Mouse (Mus musculus) left cerebral cortex, adult 8-10 months (tissue): ENCODE data around the gene Rdh12. TPM values are rescaled to one million over a fixed set of nuclear protein-coding genes. Genes with fewer than 3 reads are reported as not detected.
"Not testable (repeated sequence)": the region's sequence is repeated elsewhere in the genome, so short reads cannot be mapped to it uniquely, and the experiment has no call there.

Source experiments
- DNase-seq, 2 experiments: peaks; one replicate each; pipeline ENCODE4 v3.0.0; 2022; ENCODE audit warnings: low spot score in 2 of 2
- total RNA-seq, 4 experiments: library from RNA; stranded (reverse); gene quantifications; 2 replicates each; pipeline ENCODE4 v1.2.4; 2022

The Rdh12 gene
- 1 to 10 TPM; 1.4 to 2.7 (median 2.2) TPM for total RNA-seq

DNA sequence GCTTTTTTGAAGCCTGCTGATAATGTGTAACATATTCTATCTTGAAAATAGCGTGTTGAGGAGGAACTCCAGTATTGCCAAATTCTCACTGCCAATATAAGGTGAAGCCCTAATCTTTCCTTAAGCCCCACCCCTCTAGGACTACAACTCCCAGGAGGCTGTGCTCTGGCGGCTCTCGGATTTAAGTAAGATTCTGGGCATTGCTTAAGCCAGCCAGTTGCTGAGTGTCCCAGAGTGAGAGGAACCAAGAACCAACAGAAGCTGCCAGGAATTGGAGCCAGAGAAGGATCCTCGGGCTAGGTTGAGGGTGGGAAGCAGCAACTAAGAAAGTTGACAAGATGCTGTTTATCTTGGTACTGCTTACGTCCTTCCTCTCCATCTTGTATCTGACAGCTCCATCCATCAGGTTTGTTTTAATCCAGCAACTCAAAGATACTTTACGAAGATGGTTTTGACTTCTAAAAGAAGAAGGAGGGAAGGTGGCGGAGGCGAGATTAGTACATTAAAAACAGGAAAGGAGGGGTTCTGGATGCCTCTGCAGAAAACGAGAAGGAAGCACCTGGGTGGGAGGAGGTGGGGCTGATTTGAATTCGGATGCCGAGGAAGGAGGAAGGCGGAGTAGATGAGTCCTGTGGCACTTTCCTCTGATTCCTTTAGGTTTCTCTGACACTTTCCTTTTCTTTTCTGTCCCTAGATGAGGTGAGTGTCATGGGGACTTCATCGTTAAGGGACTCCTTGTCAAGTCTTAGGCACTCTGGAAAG is at the start of gene Rdh12:
Rdh12 (plus strand) TSS at position 212 of the 762 bp plus-strand sequence.
- peak in 1 of 2 experiments; percentile 28 for DNase-seq

GRCm38 (mm10) chr12:79162876-79163275 is 45.8 kb upstream of the Rdh12 start:
- DNase-seq, result no peak

GRCm38 (mm10) chr12:79169173-79169572 is 39.5 kb upstream of the Rdh12 start:
- no peak for DNase-seq

DNA sequence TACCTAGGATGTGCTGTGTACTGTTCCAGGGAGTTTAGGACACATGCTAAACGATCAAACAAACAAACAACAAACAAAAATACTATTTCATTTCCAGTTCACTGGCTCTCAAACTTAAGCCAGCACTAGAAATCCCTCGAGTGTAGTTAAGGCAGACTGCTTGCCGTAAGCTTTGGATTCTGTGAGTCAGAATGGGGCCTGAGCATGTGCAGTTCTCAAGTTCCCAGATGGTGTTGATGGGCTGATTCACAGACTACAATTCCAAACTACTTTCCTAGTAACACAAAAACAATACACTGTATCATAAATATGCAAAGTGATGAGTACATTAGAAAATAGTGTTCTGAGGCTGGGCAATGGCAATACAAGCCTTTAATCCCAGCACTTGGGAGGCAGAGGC is 38.3 kb upstream of the Rdh12 start:
- no peak for DNase-seq

DNA sequence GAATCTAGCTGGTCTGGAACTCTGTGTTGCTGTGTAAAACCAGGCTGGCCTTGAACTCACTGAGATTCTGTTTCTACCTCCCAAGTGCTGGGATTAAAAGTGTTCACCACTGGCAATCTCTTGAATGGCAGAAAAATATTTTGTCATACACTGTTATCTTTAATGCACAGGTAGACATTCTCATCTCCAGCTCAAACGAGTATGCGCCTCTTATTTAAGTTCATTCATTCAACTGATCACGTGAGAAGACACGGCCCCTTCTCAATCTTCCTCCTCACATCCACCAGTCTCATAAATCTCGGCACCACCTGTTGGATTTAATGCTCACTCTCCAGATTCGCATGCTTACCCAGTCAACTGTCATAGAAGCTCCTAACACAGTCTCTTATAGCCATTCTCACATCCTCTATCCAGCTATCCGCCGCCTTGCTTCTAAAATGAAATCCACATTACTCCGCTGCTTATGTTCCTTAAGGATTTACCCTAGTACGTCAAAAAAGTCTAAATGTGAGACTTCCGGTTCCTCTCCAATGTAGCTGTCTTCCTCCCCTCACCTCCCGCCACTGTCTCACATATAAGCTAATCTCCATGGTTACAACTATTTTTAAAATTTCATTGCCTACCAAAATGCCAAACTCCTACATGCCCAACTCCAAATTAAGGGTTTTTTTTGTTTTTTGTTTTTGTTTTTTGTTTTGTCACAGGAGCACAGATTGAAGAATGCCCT is 37.3 kb upstream of the Rdh12 start:
- peak in 1 of 2 experiments; percentile 29 for DNase-seq

GRCm38 (mm10) chr12:79172019-79172941 is 36.4 kb upstream of the Rdh12 start, which contains the start of gene Vti1b:
Gene Vti1b, minus strand, starts transcription at chr12:79172667.
- peak; percentile 93 for DNase-seq

- no peak for DNase-seq
Observed at GRCm38 (mm10) chr12:79173721-79174120, 35.0 kb upstream of the Rdh12 start.

DNA sequence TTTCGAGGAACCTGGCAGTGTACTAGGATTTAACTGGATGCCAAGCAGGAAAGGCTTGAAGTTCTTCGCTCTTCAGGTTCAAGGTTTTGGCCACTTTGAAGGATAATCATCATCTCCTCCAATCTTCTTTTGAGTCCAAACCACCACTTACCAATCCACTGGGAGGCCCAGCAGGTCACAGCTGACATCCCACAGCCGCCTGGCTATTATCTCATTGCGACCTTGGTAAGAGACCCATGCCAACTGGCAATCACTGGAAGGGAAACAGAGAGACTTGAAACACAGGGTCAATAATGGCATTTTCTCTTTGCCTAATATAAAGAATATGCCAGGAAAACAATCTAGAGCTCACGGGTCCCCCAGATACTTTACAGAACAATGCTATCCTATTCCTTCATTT is 32.7 kb upstream of the Rdh12 start:
- DNase-seq, result no peak

- not testable (repeated sequence) for DNase-seq
Observed at GRCm38 (mm10) chr12:79185160-79185559, 23.6 kb upstream of the Rdh12 start.

DNA sequence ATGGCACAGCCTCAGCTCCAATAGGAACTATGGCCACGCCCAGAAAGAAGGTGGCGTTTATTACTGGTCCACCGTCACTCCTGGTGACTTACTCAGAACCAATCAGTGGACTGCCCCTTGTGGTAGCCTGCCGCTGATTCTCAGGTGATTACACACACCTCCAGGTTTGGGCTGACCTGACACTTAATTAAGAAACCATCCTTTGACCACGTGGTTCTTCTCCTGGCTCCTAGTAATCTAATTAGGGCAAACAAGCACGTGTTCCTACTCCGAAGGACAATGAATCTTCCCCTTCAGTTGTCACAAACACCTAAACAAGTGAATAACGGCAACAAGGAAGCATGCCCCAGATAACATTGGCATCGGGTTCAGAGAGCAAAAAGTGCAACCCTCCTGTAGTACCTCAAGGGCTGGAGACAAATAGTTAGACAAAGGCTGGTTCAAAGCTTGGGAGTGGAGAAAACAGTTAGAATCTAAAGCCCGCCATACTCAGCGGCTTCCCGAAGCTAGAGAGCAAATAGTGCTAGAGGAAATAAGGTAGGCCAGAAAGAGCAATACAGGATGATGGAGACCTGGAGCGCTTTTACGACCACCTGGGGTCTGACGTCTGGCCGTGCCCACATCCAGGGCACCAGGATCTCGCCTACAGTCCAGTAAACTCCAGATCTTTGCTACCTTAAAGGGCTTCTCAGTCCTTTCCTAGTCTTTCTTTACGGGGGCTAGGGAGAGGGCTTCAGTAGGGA is 17.6 kb upstream of the Rdh12 start:
- DNase-seq, result peak in 1 of 2 experiments; percentile 73

- DNase-seq, result peak; percentile 56
Observed at GRCm38 (mm10) chr12:79191701-79192100, 17.0 kb upstream of the Rdh12 start.

DNA sequence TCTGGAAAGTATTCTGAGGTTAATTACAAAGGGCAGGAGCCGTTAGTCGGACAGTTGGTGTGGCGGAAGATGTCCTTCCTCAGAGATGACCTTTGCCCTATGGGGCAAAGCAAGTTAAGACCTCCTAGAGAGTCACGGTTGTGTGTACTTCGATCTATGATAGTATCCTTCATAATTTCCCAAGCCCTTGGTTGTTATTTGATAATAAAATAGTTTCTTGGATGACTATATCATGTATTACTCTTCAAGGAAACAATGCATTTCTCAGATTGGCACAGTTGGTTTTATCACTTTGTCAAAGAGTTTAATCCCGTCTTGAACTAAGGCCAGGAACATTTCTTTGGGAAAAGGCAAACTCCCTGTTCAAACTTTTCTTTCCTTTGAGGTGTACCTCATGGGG is 16.5 kb upstream of the Rdh12 start, which contains the start of gene Rdh11:
Rdh11 (minus strand) TSS at position 101 of the 400 bp plus-strand sequence.
- DNase-seq, result no peak

- peak in 1 of 2 experiments; percentile 52 for DNase-seq
Observed at GRCm38 (mm10) chr12:79193441-79193840, 15.3 kb upstream of the Rdh12 start.

- no peak for DNase-seq
Observed at GRCm38 (mm10) chr12:79197105-79197504, 11.6 kb upstream of the Rdh12 start.

GRCm38 (mm10) chr12:79201882-79202281 is 6.8 kb upstream of the Rdh12 start:
- no peak for DNase-seq

GRCm38 (mm10) chr12:79211447-79211846 is 2.7 kb downstream of the Rdh12 start:
- DNase-seq, result no peak

- DNase-seq, result no peak
Observed at GRCm38 (mm10) chr12:79217511-79217910, 8.8 kb downstream of the Rdh12 start.

GRCm38 (mm10) chr12:79235485-79236080 is 26.9 kb downstream of the Rdh12 start:
- DNase-seq, result no peak

DNA sequence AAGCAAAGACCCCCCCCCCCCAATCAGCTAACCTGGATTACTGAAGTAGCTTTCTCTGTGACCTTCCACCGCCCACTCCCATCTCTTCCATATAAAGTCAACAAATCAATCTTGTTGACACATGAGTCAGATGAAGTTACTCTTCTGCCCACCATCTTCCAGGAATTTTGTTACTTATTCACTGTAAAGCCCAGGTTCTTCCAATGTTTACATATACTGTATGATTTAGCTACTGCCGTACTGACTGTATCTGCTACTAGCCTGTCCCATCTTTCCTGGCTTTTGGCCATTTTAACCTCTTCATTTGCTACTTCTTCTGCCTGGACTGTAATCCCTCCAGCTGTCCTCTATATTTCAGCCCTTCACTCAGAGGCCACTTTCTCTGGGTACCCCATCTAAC is 33.3 kb downstream of the Rdh12 start:
- DNase-seq, result no peak

- no peak for DNase-seq
Observed at GRCm38 (mm10) chr12:79242921-79243320, 34.2 kb downstream of the Rdh12 start.
